Mouse (Mus musculus) embryonic fibroblast, embryonic 13.5 days (primary cell): ENCODE measurements around the gene Capn8.

ENCODE experiments used
- CTCF ChIP-seq: IDR thresholded peaks from 2 replicates; pipeline ENCODE4 v1.5.1; 2011; ENCODE audit warnings: mild to moderate bottlenecking, control low read depth, low read length, moderate library complexity, borderline replicate concordance; ENCODE audit not compliant: insufficient read depth
- POLR2A ChIP-seq: IDR thresholded peaks from 2 replicates; pipeline ENCODE4 v1.6.1; 2011; ENCODE audit warnings: low read depth, mild to moderate bottlenecking, control low read depth, low read length, moderate library complexity

DNA sequence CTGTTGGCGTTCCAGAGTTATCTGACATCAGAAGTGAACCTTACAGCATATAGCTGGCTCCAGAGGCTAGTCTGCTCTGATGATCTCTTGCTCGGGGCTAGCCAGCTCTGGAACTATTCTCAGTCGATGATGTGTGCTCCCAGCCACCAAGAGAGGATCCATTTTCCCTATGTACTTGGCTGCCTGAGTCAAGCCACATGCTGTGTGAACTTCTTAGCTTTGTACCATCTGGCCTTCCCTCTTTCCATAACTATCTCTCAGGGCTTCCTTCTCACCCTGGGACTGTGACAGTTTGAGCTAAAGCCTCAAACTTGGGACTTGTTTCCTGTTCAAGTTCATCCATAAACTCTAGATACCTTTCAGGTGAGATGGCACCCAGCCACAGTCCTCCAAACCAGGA is 31.2 kb upstream of the Capn8 start:
- no peak for TF ChIP-seq POLR2A
- no peak for TF ChIP-seq CTCF
